Mouse (Mus musculus) heart, adult 8-10 months (tissue): ENCODE results near the gene Herpud1. TPM values are rescaled to one million over a fixed set of nuclear protein-coding genes. Genes with fewer than 3 reads are reported as not detected.

ENCODE experiments used
- total RNA-seq, 4 experiments: library from RNA; stranded (reverse); gene quantifications; 2 replicates each; pipeline ENCODE4 v1.2.4; 2022

Gene Herpud1
- total RNA-seq, 4 experiments from 2014 or later: 233 to 419 (median 274) TPM

Other genes with a start within 250 kb of the Herpud1 start
- gene Mt4, start 249.2 kb upstream of the Herpud1 start, total RNA-seq: not detected
- gene Mt3, start 233.8 kb upstream of the Herpud1 start, total RNA-seq: 1 to 10 TPM; 2.3 to 5.4 (median 4.3) TPM
- gene Mt2, start 213.8 kb upstream of the Herpud1 start, total RNA-seq: 100 to 1,000 TPM in 1 of 4 experiments, 10 to 100 TPM in 3; 34.4 to 168 (median 56.0) TPM
- 100 to 1,000 TPM; 196 to 496 (median 239) TPM for gene Mt1, start 207.4 kb upstream of the Herpud1 start, total RNA-seq
- gene Nup93, start 171.9 kb upstream of the Herpud1 start, total RNA-seq: 10 to 100 TPM; 12.4 to 17.9 (median 15.4) TPM
- gene Slc12a3, start 57.2 kb upstream of the Herpud1 start, total RNA-seq: under 1 TPM in 3 of 4 experiments, not detected in 1; 0.09 to 0.47 (median 0.11) TPM
- 1 to 10 TPM; 1.7 to 3.1 (median 2.0) TPM for gene Nlrc5, start 47.9 kb downstream of the Herpud1 start, total RNA-seq
- gene Cpne2, start 146.6 kb downstream of the Herpud1 start, total RNA-seq: 1 to 10 TPM; 3.7 to 5.0 (median 4.5) TPM
- gene Rspry1, start 215.5 kb downstream of the Herpud1 start, total RNA-seq: 10 to 100 TPM in 1 of 4 experiments, 1 to 10 TPM in 3; 8.9 to 10.5 (median 9.5) TPM
- gene Fam192a, start 215.6 kb downstream of the Herpud1 start, total RNA-seq: 10 to 100 TPM; 19.1 to 25.6 (median 19.5) TPM